Mouse (Mus musculus) ES-E14 (cell line): ENCODE results near the gene Dmxl2. TPM values are rescaled to one million over a fixed set of nuclear protein-coding genes. Genes with fewer than 3 reads are reported as not detected.

ENCODE experiments used
- DNase-seq: peaks from one replicate; pipeline ENCODE4 v3.0.0-alpha.2; 2013; ENCODE audit warnings: low read depth, low spot score
- H3K27ac ChIP-seq: 2 replicates; pipeline ENCODE4 v1.5.1; 2012; ENCODE audit warnings: low read depth, mild to moderate bottlenecking, low read length, moderate library complexity, mixed read lengths; ENCODE audit not compliant: poor library complexity, insufficient read depth, severe bottlenecking
- H3K36me3 ChIP-seq: 2 replicates; pipeline ENCODE4 v1.6.1; 2012; ENCODE audit warnings: mild to moderate bottlenecking, low read length, moderate library complexity, mixed read lengths; ENCODE audit not compliant: control insufficient read depth, poor library complexity, insufficient read depth, severe bottlenecking
- H3K4me1 ChIP-seq, 2 experiments: fragments of 150-350 bp in 1 of 2; sonication (generic) in 1 of 2; 2 replicates each; pipeline ENCODE4 v1.6.1; 2012; ENCODE audit warnings: low read length in 2 of 2, mild to moderate bottlenecking in 1 of 2, mixed read lengths in 1 of 2; ENCODE audit not compliant: control insufficient read depth in 2 of 2, insufficient read depth in 2 of 2, poor library complexity in 1 of 2
- H3K4me3 ChIP-seq, 2 experiments: fragments of 150-350 bp in 1 of 2; sonication (generic) in 1 of 2; 2 replicates each; pipeline ENCODE4 v1.5.1; 2012; ENCODE audit warnings: low read length in 2 of 2, low read depth in 1 of 2, mild to moderate bottlenecking in 1 of 2, mixed read lengths in 1 of 2; ENCODE audit not compliant: insufficient read depth in 1 of 2, poor library complexity in 1 of 2, severe bottlenecking in 1 of 2
- H3K9ac ChIP-seq: 2 replicates; pipeline ENCODE4 v1.6.1; 2012; ENCODE audit warnings: low read depth, mild to moderate bottlenecking, low read length, mixed read lengths; ENCODE audit not compliant: poor library complexity, insufficient read depth, severe bottlenecking
- H3K9me3 ChIP-seq: fragments of 150-350 bp; sonication (generic); 2 replicates; pipeline ENCODE4 v1.6.1; 2012; ENCODE audit warnings: low read depth, mild to moderate bottlenecking, low read length; ENCODE audit not compliant: control insufficient read depth, insufficient read depth
- CHD2 ChIP-seq: IDR thresholded peaks from 2 replicates; pipeline ENCODE4 v1.6.1; 2014; ENCODE audit warnings: mild to moderate bottlenecking, low read depth, low read length, inconsistent platforms
- HCFC1 ChIP-seq: IDR thresholded peaks from 2 replicates; pipeline ENCODE4 v1.6.1; 2012; ENCODE audit warnings: low read length, inconsistent platforms, borderline replicate concordance; ENCODE audit not compliant: insufficient read depth
- MAFK ChIP-seq: IDR thresholded peaks from 2 replicates; pipeline ENCODE4 v1.6.1; 2014; ENCODE audit warnings: mild to moderate bottlenecking, low read depth, low read length, inconsistent platforms; ENCODE audit not compliant: insufficient read depth
- ZC3H11A ChIP-seq: IDR thresholded peaks from 2 replicates; pipeline ENCODE4 v1.6.1; 2012; ENCODE audit warnings: low read depth, mild to moderate bottlenecking, inconsistent platforms, low read length, borderline replicate concordance
- ZNF384 ChIP-seq: IDR thresholded peaks from 2 replicates; pipeline ENCODE4 v1.6.1; 2012; ENCODE audit warnings: low read depth, low read length, inconsistent platforms
- in situ Hi-C, 2 experiments: fragments of 600-800 bp; cut with MboI; formaldehyde crosslinking; loops; one replicate each; pipeline ENCODE4 v1.15.1; 2025; ENCODE audit warnings: low sequenced_read_pairs in 2 of 2, inconsistent platforms in 1 of 2; ENCODE audit not compliant: unreplicated experiment in 2 of 2
- total RNA-seq: library from RNA; depleted of rRNA; stranded (reverse); fragments of 300-350 nt; gene quantifications from 2 replicates; pipeline ENCODE4 v1.2.3, GENCODE M21; 2012; rRNA removed

Dmxl2 gene
- total RNA-seq, 1 experiment, result 11.6 TPM

GRCm38 (mm10) chr9:54335582-54335981 lies 165.8 kb downstream of the Dmxl2 start:
- no peaks in the 10 kb centered on the region for H3K36me3 ChIP-seq
- in situ Hi-C loops, result loop anchor here in 1 of 2 experiments (25.0 kb wide), 1 partner anchor 148 kb away; no protein-coding TSS in a partner anchor
- no peak for DNase-seq

GRCm38 (mm10) chr9:54329201-54329600 lies 172.2 kb downstream of the Dmxl2 start:
- TF ChIP-seq CHD2 (no peak), HCFC1 (no peak), ZNF384 (no peak), ZC3H11A (no peak), MAFK (no peak)
- Histone ChIP-seq H3K4me3 (no peak overlapping the region), H3K36me3 (no peaks in the 10 kb centered on the region), H3K9me3 (no peaks in the 10 kb centered on the region), H3K27ac (no peak overlapping the region), H3K4me1 (no peaks in the 10 kb centered on the region), H3K9ac (no peak overlapping the region)
- DNase-seq, result no peak
- in situ Hi-C loops, result loop anchor here in 1 of 2 experiments (25.0 kb wide), 1 partner anchor 142 kb away; no protein-coding TSS in a partner anchor

More at GRCm38 (mm10) chr9:54335582-54335981, 165.8 kb downstream of the Dmxl2 start:
- H3K9me3 ChIP-seq, result no peaks in the 10 kb centered on the region
- H3K27ac ChIP-seq, result no peak overlapping the region
- H3K9ac ChIP-seq, result no peak overlapping the region
- H3K4me1 ChIP-seq, result 0 out of 4 replicates have a peak, but pooled peaks cover 0 to 2% of the 10 kb centered on the region in 2 experiments
- no peak for TF ChIP-seq HCFC1
- TF ChIP-seq ZNF384, result no peak
- no peak for TF ChIP-seq ZC3H11A
- no peak for TF ChIP-seq MAFK
- no peak for TF ChIP-seq CHD2
- H3K4me3 ChIP-seq, result no peak overlapping the region

- Histone ChIP-seq H3K9me3 (no peaks in the 10 kb centered on the region), H3K4me1 (no peaks in the 10 kb centered on the region), H3K9ac (no peak overlapping the region), H3K27ac (no peak overlapping the region), H3K4me3 (no peak overlapping the region), H3K36me3 (no peaks in the 10 kb centered on the region)
- DNase-seq, result peak; percentile 35
- no peak for TF ChIP-seq ZNF384
- TF ChIP-seq ZC3H11A, result peak; percentile 36; the same call in 1 of the 2 replicates
- no peak for TF ChIP-seq MAFK
- TF ChIP-seq CHD2, result no peak
- in situ Hi-C loops, result no loop called here
Measured at GRCm38 (mm10) chr9:54323456-54323855, 178.0 kb downstream of the Dmxl2 start.

GRCm38 (mm10) chr9:54316363-54316762 lies 185.1 kb downstream of the Dmxl2 start:
- Histone ChIP-seq H3K9me3 (no peaks in the 10 kb centered on the region), H3K36me3 (no peaks in the 10 kb centered on the region), H3K4me3 (no peak overlapping the region), H3K27ac (no peak overlapping the region), H3K4me1 (no peaks in the 10 kb centered on the region), H3K9ac (no peak overlapping the region)
- in situ Hi-C loops, result no loop called here
- no peak for DNase-seq
- TF ChIP-seq MAFK (no peak), CHD2 (no peak), ZNF384 (no peak), HCFC1 (no peak), ZC3H11A (no peak)

Other genes starting within 250 kb of the Dmxl2 start
- not detected in 2 replicates for gene Cyp19a1, start 233.5 kb downstream of the Dmxl2 start, total RNA-seq
- not detected in 2 replicates for gene Gldn, start 215.1 kb downstream of the Dmxl2 start, total RNA-seq
- gene Sh2d7, start 37.4 kb upstream of the Dmxl2 start, total RNA-seq, result 0.16 and 0.18 TPM in 2 replicates
- 1.0 and 1.4 TPM in 2 replicates for gene Cib2, start 58.6 kb upstream of the Dmxl2 start, total RNA-seq
- gene Idh3a, start 84.7 kb upstream of the Dmxl2 start, total RNA-seq, result 58.2 and 79.2 TPM in 2 replicates
- gene Acsbg1, start 160.2 kb upstream of the Dmxl2 start, total RNA-seq, result 1.1 and 2.7 TPM in 2 replicates
- 0.79 and 1.3 TPM in 2 replicates for gene Dnaja4, start 197.2 kb upstream of the Dmxl2 start, total RNA-seq
- gene Wdr61, start 232.9 kb upstream of the Dmxl2 start, total RNA-seq, result 63.8 and 88.6 TPM in 2 replicates